In the genomic region with DNA sequence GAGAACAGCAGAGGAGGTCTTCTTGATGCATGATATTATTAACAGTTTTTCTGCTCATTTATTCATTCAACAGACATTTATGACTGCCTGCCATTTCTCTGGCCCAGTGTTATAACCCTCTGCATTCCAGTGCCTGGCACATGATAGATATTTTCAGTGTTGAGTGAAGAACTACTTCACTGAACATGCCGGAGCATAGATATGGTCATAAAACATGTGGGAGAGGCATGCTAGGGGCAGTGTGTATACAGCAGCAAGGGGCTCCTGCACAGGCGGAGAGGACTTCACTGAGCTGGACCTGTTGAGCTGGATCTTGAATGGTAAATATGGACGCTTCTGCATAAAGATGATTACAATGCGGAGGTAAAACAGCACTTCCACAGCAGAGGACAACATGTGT, we compare ENCODE assay signal across 19 mouse cellular contexts. TPM values are rescaled to one million over a fixed set of nuclear protein-coding genes. Genes with fewer than 3 reads are reported as not detected.
"Had no signal": no experiment of that assay in that cellular context is flagged by ENCODE, and none has a peak within 500 bp of the region (broad histone marks: within the 10 kb centered on the region; RNA-seq: fewer than 3 reads in every experiment).

No protein-coding gene starts in this region.

- H3K27me3 ChIP-seq: midbrain, embryonic 12.5 days; neural tube, embryonic 13.5 days; neural tube, embryonic 15.5 days had no signal

- H3K4me2 ChIP-seq: lung, embryonic 14.5 days; midbrain, embryonic 12.5 days; neural tube, embryonic 13.5 days; neural tube, embryonic 15.5 days had no signal

- ATAC-seq: midbrain, embryonic 16.5 days had no signal

- H3K27ac ChIP-seq: midbrain, embryonic 10.5 days; midbrain, embryonic 12.5 days; neural tube, embryonic 13.5 days; neural tube, embryonic 15.5 days had no signal

- H3K4me3 ChIP-seq: midbrain, embryonic 10.5 days; midbrain, embryonic 12.5 days; myocyte; neural tube, embryonic 13.5 days; neural tube, embryonic 15.5 days had no signal

- H3K9ac ChIP-seq: lung, embryonic 14.5 days; midbrain, embryonic 12.5 days; neural tube, embryonic 13.5 days; neural tube, embryonic 15.5 days had no signal

- H3K9me3 ChIP-seq: midbrain, embryonic 10.5 days; midbrain, embryonic 12.5 days; neural tube, embryonic 13.5 days; neural tube, embryonic 15.5 days had no signal

- H3K36me3 ChIP-seq: midbrain, embryonic 12.5 days; neural tube, embryonic 13.5 days; neural tube, embryonic 15.5 days had no signal

- DNase-seq: lung, embryonic 14.5 days; lung, postnatal 10 days; lung, postnatal 4 days; midbrain, embryonic 14.5 days; retina, postnatal 1 day; right cerebral cortex, adult 18-20 months; right cerebral cortex, postnatal 25 days; right cerebral cortex, postnatal 4 days; spleen, adult 18-20 months; thymus, adult 18-20 months; thymus, postnatal 14 days; thymus, postnatal 36 days had no signal

RNA-seq across cellular contexts. Expression of a gene that starts 6.4 kb away (rescaled TPM):
- total RNA-seq: megakaryocyte, adult 5-6 weeks had no signal
